Comparison of ENCODE assay signal across 9 mouse cellular contexts in the genomic region with DNA sequence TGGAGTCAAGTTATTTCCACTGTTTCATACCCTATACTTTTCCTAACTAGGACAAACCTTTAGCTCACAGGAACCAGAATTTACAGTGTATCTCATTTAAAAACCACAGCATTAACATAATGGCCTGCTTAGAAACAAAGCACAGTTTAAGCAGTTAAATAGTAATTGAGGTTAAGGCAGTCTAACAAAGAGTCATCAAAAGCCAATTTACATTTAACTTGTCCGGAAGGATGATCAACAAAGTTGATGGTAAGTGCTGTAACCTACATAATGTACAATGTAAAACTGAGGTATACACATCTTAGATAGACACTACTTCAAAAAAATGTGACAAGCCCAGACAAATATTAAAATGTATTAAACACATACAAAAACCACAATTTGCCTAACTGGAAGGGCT. TPM values are rescaled to one million over a fixed set of nuclear protein-coding genes. Genes with fewer than 3 reads are reported as not detected.
DNase-seq lines count a peak whose midpoint lies in the region; ATAC-seq and TF ChIP-seq lines count a peak whose summit lies in the region.
"Had no signal": no experiment of that assay in that cellular context is flagged by ENCODE, and none has a peak within 500 bp of the region (broad histone marks: within the 10 kb centered on the region; RNA-seq: fewer than 3 reads in every experiment).

No protein-coding gene starts in this region.

- H3K4me2 ChIP-seq in embryonic facial prominence, embryonic 14.5 days (ENCODE audit: low read depth, low read length): peak overlapping the region; percentile 79
- H3K4me2 ChIP-seq in neural tube, embryonic 14.5 days (ENCODE audit: low read depth, low read length): peak overlapping the region; percentile 71

- peaks cover 35% of the 10 kb centered on the region for H3K36me3 ChIP-seq in embryonic facial prominence, embryonic 14.5 days (ENCODE audit: control insufficient read depth, insufficient read depth, low read length)
- H3K36me3 ChIP-seq in limb, embryonic 10.5 days: peaks cover 57% of the 10 kb centered on the region
- H3K36me3 ChIP-seq in neural tube, embryonic 14.5 days (ENCODE audit: control insufficient read depth, insufficient read depth, low read length): no peaks in the 10 kb centered on the region

- H3K9ac ChIP-seq in embryonic facial prominence, embryonic 14.5 days (ENCODE audit: low read depth, low read length): peak overlapping the region; percentile 92
- H3K9ac ChIP-seq in neural tube, embryonic 14.5 days (replicated peaks; ENCODE audit: low read depth, low read length): 0 out of 2 replicates have a peak overlapping the region, but pooled peaks have one; percentile 4

- TF ChIP-seq CTCF in layer of hippocampus, adult 2 months (conservative IDR thresholded peaks at IDR 0.05): no peak

- H3K27ac ChIP-seq in layer of hippocampus, adult 2 months: no peak overlapping the region
- no peak overlapping the region for H3K27ac ChIP-seq in embryonic facial prominence, embryonic 14.5 days (replicated peaks; ENCODE audit: low read depth, low read length)
- H3K27ac ChIP-seq in limb, embryonic 10.5 days: no peak overlapping the region
- no peak overlapping the region for H3K27ac ChIP-seq in neural tube, embryonic 14.5 days (ENCODE audit: low read depth, low read length)

- peaks cover 7% of the 10 kb centered on the region for H3K4me1 ChIP-seq in embryonic facial prominence, embryonic 14.5 days (ENCODE audit: control insufficient read depth, insufficient read depth, low read length)
- peaks cover 22% of the 10 kb centered on the region for H3K4me1 ChIP-seq in limb, embryonic 10.5 days
- peaks cover 19% of the 10 kb centered on the region for H3K4me1 ChIP-seq in neural tube, embryonic 14.5 days (ENCODE audit: control insufficient read depth, insufficient read depth, low read length)

- H3K9me3 ChIP-seq in embryonic facial prominence, embryonic 14.5 days (ENCODE audit: control insufficient read depth, low read length): no peaks in the 10 kb centered on the region
- H3K9me3 ChIP-seq in limb, embryonic 10.5 days (replicated peaks): no peaks in the 10 kb centered on the region
- no peaks in the 10 kb centered on the region for H3K9me3 ChIP-seq in neural tube, embryonic 14.5 days (ENCODE audit: control insufficient read depth, low read length)

- peak overlapping the region; percentile 72 for H3K4me3 ChIP-seq in layer of hippocampus, adult 2 months
- H3K4me3 ChIP-seq in embryonic facial prominence, embryonic 14.5 days (ENCODE audit: low read depth, low read length): peak overlapping the region; percentile 91
- H3K4me3 ChIP-seq in limb, embryonic 10.5 days: peak overlapping the region; percentile 99
- peak overlapping the region; percentile 76 for H3K4me3 ChIP-seq in neural tube, embryonic 14.5 days (ENCODE audit: low read depth, low read length)

- no peak for ATAC-seq in embryonic facial prominence, embryonic 14.5 days (ENCODE audit: low read depth)
- ATAC-seq in neural tube, embryonic 14.5 days (ENCODE audit: low read depth): no peak

- DNase-seq in layer of hippocampus, adult 2 months (ENCODE audit: low spot score in 2 of 2): no peak
- no peak for DNase-seq in layer of hippocampus, postnatal 25 days (ENCODE audit: extremely low spot score in 1 of 2, low spot score in 1 of 2)
- no peak for DNase-seq in embryonic facial prominence, embryonic 14.5 days (ENCODE audit: low spot score)
- DNase-seq in limb, embryonic 10.5 days (ENCODE audit: low spot score): no peak
- no peak for DNase-seq in thymus, postnatal 0 days (ENCODE audit: low spot score)
- DNase-seq in kidney, postnatal 14 days: no peak
- DNase-seq in kidney, postnatal 4 days: no peak
- DNase-seq: spleen, adult 18-20 months had no signal

- 80% methylated on average over 1 of the region's 1 CpGs for WGBS in embryonic facial prominence, embryonic 14.5 days
- WGBS in limb, embryonic 10.5 days: 96% methylated on average over 1 of the region's 1 CpGs
- WGBS in neural tube, embryonic 14.5 days: 53% methylated on average over 1 of the region's 1 CpGs

- no peaks in the 10 kb centered on the region for H3K27me3 ChIP-seq in embryonic facial prominence, embryonic 14.5 days (replicated peaks; ENCODE audit: control insufficient read depth, insufficient read depth, low read length)
- H3K27me3 ChIP-seq in limb, embryonic 10.5 days (ENCODE audit: low read depth, poor library complexity, severe bottlenecking): no peaks in the 10 kb centered on the region
- H3K27me3 ChIP-seq in neural tube, embryonic 14.5 days (ENCODE audit: control insufficient read depth, insufficient read depth, low read length): no peaks in the 10 kb centered on the region

RNA-seq across cellular contexts. Expression of gene Ybx1, which starts 2.5 kb away (rescaled TPM):
- total RNA-seq in layer of hippocampus, adult 2 months (2021): 100 to 1,000 TPM; 266 to 269 TPM
- total RNA-seq in layer of hippocampus, postnatal 25 days (2021): 100 to 1,000 TPM; 287 to 320 TPM
- 673 and 697 TPM in 2 replicates for polyA plus RNA-seq in embryonic facial prominence, embryonic 14.5 days (2014; fragmentation: Nextera tagmentation; extraction: Ambion mirVana)
- 1,026 and 1,071 TPM in 2 replicates for polyA plus RNA-seq in limb, embryonic 10.5 days (2016; fragmentation: Nextera tagmentation; extraction: Ambion mirVana)
- 976 and 994 TPM in 2 replicates for polyA plus RNA-seq in neural tube, embryonic 14.5 days (2014; fragmentation: Nextera tagmentation; extraction: Ambion mirVana)
- 532 and 561 TPM in 2 replicates for polyA plus RNA-seq in thymus, postnatal 0 days (2015; fragmentation: Nextera tagmentation; extraction: Ambion mirVana)

RNA-seq across cellular contexts. Expression of gene Ppih, which starts 28.4 kb away (rescaled TPM):
- 10 to 100 TPM; 14.7 to 16.0 TPM for total RNA-seq in layer of hippocampus, adult 2 months (2021)
- total RNA-seq in layer of hippocampus, postnatal 25 days (2021): 10 to 100 TPM; 19.1 to 20.2 TPM
- polyA plus RNA-seq in embryonic facial prominence, embryonic 14.5 days (2014; fragmentation: Nextera tagmentation; extraction: Ambion mirVana): 84.2 and 86.6 TPM in 2 replicates
- polyA plus RNA-seq in limb, embryonic 10.5 days (2016; fragmentation: Nextera tagmentation; extraction: Ambion mirVana): 152 and 173 TPM in 2 replicates
- polyA plus RNA-seq in neural tube, embryonic 14.5 days (2014; fragmentation: Nextera tagmentation; extraction: Ambion mirVana): 48.0 and 49.7 TPM in 2 replicates
- polyA plus RNA-seq in thymus, postnatal 0 days (2015; fragmentation: Nextera tagmentation; extraction: Ambion mirVana): 135 and 144 TPM in 2 replicates

RNA-seq across cellular contexts. Expression of gene Cldn19, which starts 36.7 kb away (rescaled TPM):
- under 1 TPM; 0.37 to 0.69 TPM for total RNA-seq in layer of hippocampus, adult 2 months (2021)
- total RNA-seq in layer of hippocampus, postnatal 25 days (2021): under 1 TPM; 0.32 to 0.33 TPM
- 0.19 and 0.38 TPM in 2 replicates for polyA plus RNA-seq in embryonic facial prominence, embryonic 14.5 days (2014; fragmentation: Nextera tagmentation; extraction: Ambion mirVana)
- not detected in 2 replicates for polyA plus RNA-seq in limb, embryonic 10.5 days (2016; fragmentation: Nextera tagmentation; extraction: Ambion mirVana)
- polyA plus RNA-seq in neural tube, embryonic 14.5 days (2014; fragmentation: Nextera tagmentation; extraction: Ambion mirVana): 0.75 and 0.79 TPM in 2 replicates
- 0.14 TPM in 1 of 2 replicates, not detected in the other for polyA plus RNA-seq in thymus, postnatal 0 days (2015; fragmentation: Nextera tagmentation; extraction: Ambion mirVana)

RNA-seq across cellular contexts. Expression of gene P3h1, which starts 59.2 kb away (rescaled TPM):
- total RNA-seq in layer of hippocampus, adult 2 months (2021): 1 to 10 TPM; 9.6 to 9.9 TPM
- total RNA-seq in layer of hippocampus, postnatal 25 days (2021): 1 to 10 TPM; 7.5 to 7.7 TPM
- polyA plus RNA-seq in embryonic facial prominence, embryonic 14.5 days (2014; fragmentation: Nextera tagmentation; extraction: Ambion mirVana): 98.7 and 100 TPM in 2 replicates
- polyA plus RNA-seq in limb, embryonic 10.5 days (2016; fragmentation: Nextera tagmentation; extraction: Ambion mirVana): 12.7 and 16.0 TPM in 2 replicates
- polyA plus RNA-seq in neural tube, embryonic 14.5 days (2014; fragmentation: Nextera tagmentation; extraction: Ambion mirVana): 9.1 and 15.3 TPM in 2 replicates
- polyA plus RNA-seq in thymus, postnatal 0 days (2015; fragmentation: Nextera tagmentation; extraction: Ambion mirVana): 6.5 and 6.9 TPM in 2 replicates

RNA-seq across cellular contexts. Expression of gene AU022252, which starts 59.4 kb away (rescaled TPM):
- 10 to 100 TPM; 30.5 to 31.9 TPM for total RNA-seq in layer of hippocampus, adult 2 months (2021)
- 10 to 100 TPM; 32.4 to 36.7 TPM for total RNA-seq in layer of hippocampus, postnatal 25 days (2021)
- polyA plus RNA-seq in embryonic facial prominence, embryonic 14.5 days (2014; fragmentation: Nextera tagmentation; extraction: Ambion mirVana): 28.1 and 31.4 TPM in 2 replicates
- 38.1 and 43.3 TPM in 2 replicates for polyA plus RNA-seq in limb, embryonic 10.5 days (2016; fragmentation: Nextera tagmentation; extraction: Ambion mirVana)
- polyA plus RNA-seq in neural tube, embryonic 14.5 days (2014; fragmentation: Nextera tagmentation; extraction: Ambion mirVana): 19.2 and 30.1 TPM in 2 replicates
- polyA plus RNA-seq in thymus, postnatal 0 days (2015; fragmentation: Nextera tagmentation; extraction: Ambion mirVana): 21.6 and 22.2 TPM in 2 replicates
